Mouse (Mus musculus) intestine, embryonic 16.5 days (tissue): ENCODE results near the gene Rfc2. TPM values are rescaled to one million over a fixed set of nuclear protein-coding genes. Genes with fewer than 3 reads are reported as not detected.
A peak's percentile ranks its signal among the peaks of the same experiment; 100 is the strongest.

ENCODE experiments used
- ATAC-seq: fragments of 200-750 bp; cut with Nextera tagmentation; 2 replicates; pipeline ENCODE4 v1.8.0; 2017; ENCODE audit warnings: moderate TSS enrichment, moderate library complexity
- H3K27ac ChIP-seq: fragments of 300-500 bp; sonication (generic); 2 replicates; pipeline ENCODE4 v1.5.1; 2014; ENCODE audit warnings: mild to moderate bottlenecking, low read length
- H3K27me3 ChIP-seq: fragments of 300-500 bp; sonication (generic); replicated peaks from 2 replicates; pipeline ENCODE4 v1.6.1; 2014; ENCODE audit warnings: low read length, control low read depth, mixed read lengths; ENCODE audit not compliant: control insufficient read depth, insufficient read depth
- H3K36me3 ChIP-seq: fragments of 300-500 bp; sonication (generic); 2 replicates; pipeline ENCODE4 v1.6.1; 2014; ENCODE audit warnings: low read length, control low read depth; ENCODE audit not compliant: control insufficient read depth, insufficient read depth
- H3K4me1 ChIP-seq: fragments of 300-500 bp; sonication (generic); 2 replicates; pipeline ENCODE4 v1.6.1; 2014; ENCODE audit warnings: low read length, control low read depth, mixed read lengths; ENCODE audit not compliant: control insufficient read depth, insufficient read depth
- H3K4me2 ChIP-seq: fragments of 300-500 bp; sonication (generic); 2 replicates; pipeline ENCODE4 v1.6.1; 2014; ENCODE audit warnings: low read depth, low read length, control low read depth
- H3K4me3 ChIP-seq: fragments of 300-500 bp; sonication (generic); 2 replicates; pipeline ENCODE4 v1.5.1; 2014; ENCODE audit warnings: mild to moderate bottlenecking, low read length
- H3K9ac ChIP-seq: fragments of 300-500 bp; sonication (generic); 2 replicates; pipeline ENCODE4 v1.6.1; 2014; ENCODE audit warnings: low read depth, low read length
- H3K9me3 ChIP-seq: fragments of 300-500 bp; sonication (generic); 2 replicates; pipeline ENCODE4 v1.6.1; 2016; ENCODE audit warnings: low read length, control low read depth; ENCODE audit not compliant: control insufficient read depth
- WGBS: fragments of 180-500 bp; shearing (Covaris S2); extraction: QIAGEN DNeasy Blood & Tissue Kit; methylation state at CpG from one replicate; pipeline ENCODE4 v1.1.7; 2014; 5-methylcytosine and 5-hydroxymethylcytosine counted together
- polyA plus RNA-seq: library from polyadenylated mRNA; unstranded; fragments of >200 nt; fragmentation: Nextera tagmentation; extraction: Ambion mirVana; gene quantifications from 2 replicates; pipeline ENCODE4 v1.2.1, GENCODE M21; 2015

The Rfc2 gene
- polyA plus RNA-seq, 1 experiment from 2014 or later: 233 TPM

DNA sequence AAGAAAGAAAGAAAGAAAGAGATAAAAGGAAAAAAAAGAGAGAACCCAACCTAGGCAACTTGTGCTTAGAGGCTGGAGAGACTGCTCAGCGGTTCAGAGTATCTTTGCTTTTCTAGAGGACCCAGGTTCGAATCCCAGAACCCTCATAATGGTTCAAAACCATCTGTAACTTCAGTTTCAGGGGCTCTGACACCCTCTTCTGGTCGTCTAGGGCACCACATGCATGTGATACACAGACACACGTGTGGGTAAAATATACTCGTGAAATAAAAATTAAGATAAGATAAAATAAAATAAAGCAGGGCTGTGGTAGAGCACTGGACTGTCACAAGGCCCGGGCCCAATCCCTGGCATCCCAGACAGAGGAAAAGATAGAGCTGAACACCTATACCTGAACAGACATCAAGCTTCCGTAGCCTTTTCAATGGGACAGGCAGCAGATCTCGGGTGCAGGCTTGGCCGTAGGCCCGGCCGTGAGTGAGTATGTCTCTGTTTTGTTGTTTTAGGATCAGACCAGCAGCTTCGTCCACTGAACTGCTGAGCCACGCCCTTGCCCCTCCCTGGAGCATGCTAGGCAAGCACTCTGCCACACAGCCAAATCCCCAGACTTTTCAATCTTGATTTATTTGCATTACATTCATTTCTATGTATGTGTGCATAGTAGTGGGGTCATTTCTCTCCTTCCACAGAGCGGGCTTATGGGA lies 4.5 kb upstream of the Rfc2 start:
- H3K27ac ChIP-seq: no peak overlapping the region
- no peak for ATAC-seq
- peaks cover 12% of the 10 kb centered on the region for H3K4me1 ChIP-seq
- H3K9ac ChIP-seq: no peak overlapping the region
- no peaks in the 10 kb centered on the region for H3K27me3 ChIP-seq
- H3K4me3 ChIP-seq: no peak overlapping the region
- no peaks in the 10 kb centered on the region for H3K9me3 ChIP-seq
- H3K36me3 ChIP-seq: no peaks in the 10 kb centered on the region
- 73% methylated on average over 14 of the region's 14 CpGs for WGBS
- H3K4me2 ChIP-seq: no peak overlapping the region

GRCm38 (mm10) chr5:134577534-134577933 lies 3.6 kb upstream of the Rfc2 start:
- Histone ChIP-seq H3K4me2 (no peak overlapping the region), H3K27me3 (no peaks in the 10 kb centered on the region), H3K27ac (no peak overlapping the region), H3K4me3 (no peak overlapping the region), H3K36me3 (no peaks in the 10 kb centered on the region), H3K9me3 (no peaks in the 10 kb centered on the region), H3K9ac (no peak overlapping the region), H3K4me1 (peaks cover 7% of the 10 kb centered on the region)
- ATAC-seq: no peak
- 83% methylated on average over 7 of the region's 7 CpGs for WGBS

DNA sequence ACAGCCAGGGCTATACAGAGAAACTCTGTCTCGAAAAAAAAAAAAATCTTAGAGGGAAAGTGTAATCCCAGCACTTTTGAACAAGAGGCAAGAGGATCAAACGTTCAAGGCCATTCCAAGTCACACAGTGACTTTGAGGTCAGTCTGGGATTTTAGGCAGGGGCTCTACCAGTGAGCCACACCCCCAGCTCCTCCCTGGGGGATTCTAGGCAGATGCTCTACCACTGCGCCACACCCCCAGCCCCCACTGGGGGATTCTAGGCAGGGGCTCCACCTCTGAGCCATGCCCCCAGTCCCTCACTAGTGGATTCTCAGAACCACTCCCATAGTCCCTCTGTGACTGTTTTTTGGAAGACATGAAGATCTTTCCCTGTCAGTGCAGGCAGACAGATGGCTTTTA lies 2.0 kb upstream of the Rfc2 start:
- Histone ChIP-seq H3K27me3 (no peaks in the 10 kb centered on the region), H3K27ac (no peak overlapping the region), H3K9ac (no peak overlapping the region), H3K4me3 (no peak overlapping the region), H3K36me3 (no peaks in the 10 kb centered on the region), H3K4me1 (peaks cover 8% of the 10 kb centered on the region), H3K4me2 (no peak overlapping the region), H3K9me3 (no peaks in the 10 kb centered on the region)
- WGBS: 66% methylated on average over 3 of the region's 3 CpGs
- no peak for ATAC-seq

DNA sequence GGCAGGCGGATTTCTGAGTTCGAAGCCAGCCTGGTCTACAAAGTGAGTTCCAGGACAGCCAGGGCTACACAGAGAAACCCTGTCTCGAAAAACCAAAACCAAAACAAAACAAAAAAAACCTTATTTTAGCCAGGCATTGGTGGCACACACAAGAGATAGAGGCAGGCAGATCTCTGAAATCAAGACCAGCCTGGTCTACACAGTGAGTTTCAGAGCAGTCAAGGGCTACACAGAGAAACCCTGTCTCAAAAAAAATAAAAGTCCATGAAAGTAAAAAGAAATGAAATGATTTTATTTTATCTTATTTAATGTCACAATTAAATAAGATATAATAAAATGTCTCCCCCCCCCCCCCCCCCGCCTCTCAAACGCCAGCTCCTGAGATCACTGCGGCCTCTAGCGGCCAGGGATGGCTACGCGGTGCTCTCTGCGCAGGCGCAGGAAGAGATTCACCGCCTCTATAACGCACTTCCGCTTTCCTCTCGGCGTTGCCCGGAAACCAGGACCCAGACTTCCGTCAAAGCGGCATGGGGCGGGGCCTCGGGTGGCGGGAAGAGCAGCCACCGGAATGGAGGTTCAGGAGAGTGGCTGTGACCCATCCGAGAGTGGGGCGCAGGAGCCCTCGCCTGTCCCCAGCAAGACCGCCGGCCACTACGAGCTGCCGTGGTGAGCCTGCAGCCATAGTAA lies 1.2 kb downstream of the Rfc2 start:
- peak overlapping the region; percentile 66 for H3K4me2 ChIP-seq
- peaks cover 2% of the 10 kb centered on the region; the same call in 1 of the 2 replicates for H3K36me3 ChIP-seq
- H3K4me3 ChIP-seq: peak overlapping the region; percentile 89
- H3K27ac ChIP-seq: 0 out of 2 replicates have a peak overlapping the region, but pooled peaks have one; percentile 25
- no peaks in the 10 kb centered on the region for H3K27me3 ChIP-seq
- peaks cover 8% of the 10 kb centered on the region for H3K4me1 ChIP-seq
- H3K9ac ChIP-seq: peak overlapping the region; percentile 88
- H3K9me3 ChIP-seq: no peaks in the 10 kb centered on the region
- WGBS: 8% methylated on average over 28 of the region's 30 CpGs
- ATAC-seq: peak; percentile 98

GRCm38 (mm10) chr5:134583006-134583883 lies 2.1 kb downstream of the Rfc2 start:
- Histone ChIP-seq H3K4me3 (peak overlapping the region; percentile 89), H3K27me3 (no peaks in the 10 kb centered on the region), H3K36me3 (peaks cover 2% of the 10 kb centered on the region; the same call in 1 of the 2 replicates), H3K4me1 (peaks cover 8% of the 10 kb centered on the region), H3K9ac (peak overlapping the region; percentile 88), H3K4me2 (peak overlapping the region; percentile 66), H3K27ac (no peak overlapping the region), H3K9me3 (no peaks in the 10 kb centered on the region)
- WGBS: 27% methylated on average over 15 of the region's 15 CpGs
- peak; percentile 36 for ATAC-seq

GRCm38 (mm10) chr5:134583884-134584213 lies 2.7 kb downstream of the Rfc2 start:
- Histone ChIP-seq H3K4me1 (peaks cover 8% of the 10 kb centered on the region), H3K4me3 (0 out of 2 replicates have a peak overlapping the region, but pooled peaks have one; percentile 89), H3K4me2 (peak overlapping the region; percentile 66; the same call in 1 of the 2 replicates), H3K36me3 (peaks cover 2% of the 10 kb centered on the region; the same call in 1 of the 2 replicates), H3K27me3 (no peaks in the 10 kb centered on the region), H3K9ac (peak overlapping the region; percentile 88; the same call in 1 of the 2 replicates), H3K27ac (no peak overlapping the region), H3K9me3 (no peaks in the 10 kb centered on the region)
- 68% methylated on average over 3 of the region's 3 CpGs for WGBS
- no peak for ATAC-seq

GRCm38 (mm10) chr5:134584798-134585197 lies 3.6 kb downstream of the Rfc2 start:
- Histone ChIP-seq H3K36me3 (peaks cover 2% of the 10 kb centered on the region; the same call in 1 of the 2 replicates), H3K9ac (no peak overlapping the region), H3K27me3 (no peaks in the 10 kb centered on the region), H3K4me2 (no peak overlapping the region), H3K9me3 (no peaks in the 10 kb centered on the region), H3K4me3 (no peak overlapping the region), H3K27ac (no peak overlapping the region), H3K4me1 (peaks cover 8% of the 10 kb centered on the region)
- 87% methylated on average over 5 of the region's 5 CpGs for WGBS
- no peak for ATAC-seq

DNA sequence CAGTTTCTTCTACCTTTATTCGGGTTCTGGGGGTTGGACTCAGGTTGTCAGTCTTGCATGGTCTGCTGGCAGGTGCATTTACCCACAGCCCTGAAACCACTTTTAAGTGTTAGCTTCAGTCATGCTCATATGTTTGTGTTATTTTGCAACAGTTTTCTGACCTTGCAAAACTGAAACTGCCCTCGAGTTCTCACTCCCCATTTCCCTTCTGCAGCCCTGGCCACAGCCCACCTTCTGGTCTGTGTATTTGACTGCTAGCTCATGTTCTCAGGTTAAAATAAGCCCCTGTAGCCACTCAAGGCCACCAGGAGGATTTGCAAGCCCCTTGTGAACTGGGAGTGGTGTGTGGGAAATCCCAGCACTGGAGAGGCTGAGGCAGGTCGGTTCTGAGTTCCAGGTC lies 8.7 kb downstream of the Rfc2 start:
- Histone ChIP-seq H3K4me3 (no peak overlapping the region), H3K4me1 (no peaks in the 10 kb centered on the region), H3K9ac (no peak overlapping the region), H3K27ac (no peak overlapping the region), H3K27me3 (no peaks in the 10 kb centered on the region), H3K36me3 (peaks cover 21% of the 10 kb centered on the region), H3K4me2 (no peak overlapping the region), H3K9me3 (no peaks in the 10 kb centered on the region)
- no peak for ATAC-seq
- 87% methylated on average over 3 of the region's 3 CpGs for WGBS

DNA sequence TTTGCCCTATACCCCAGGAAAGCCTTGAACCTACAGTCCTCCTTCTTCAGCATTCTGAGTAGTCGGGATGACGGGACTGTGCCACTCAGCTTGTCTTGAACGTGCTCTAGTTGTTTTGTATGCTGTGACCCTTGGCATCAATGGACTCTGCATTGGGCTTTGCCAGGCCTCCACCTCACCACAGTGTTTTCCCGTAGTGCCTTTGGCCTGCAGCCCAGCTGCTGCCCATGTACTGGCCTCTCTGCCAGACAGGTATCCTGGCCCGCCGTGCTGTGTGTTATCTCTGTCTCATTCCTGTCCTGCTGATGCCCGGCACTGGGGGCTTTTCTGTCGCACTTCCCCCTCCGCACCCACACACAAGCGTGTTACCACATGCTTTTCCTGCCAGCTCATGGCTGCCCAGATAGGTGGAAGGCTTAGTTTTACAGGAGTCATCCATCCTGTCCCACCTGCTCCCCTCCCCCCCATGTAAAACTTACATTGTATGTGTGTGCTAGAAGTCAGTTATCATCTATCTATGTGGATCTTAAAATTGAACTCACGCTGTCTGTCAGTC lies 10.9 kb downstream of the Rfc2 start:
- 86% methylated on average over 11 of the region's 11 CpGs for WGBS
- Histone ChIP-seq H3K27ac (no peak overlapping the region), H3K36me3 (peaks cover 29% of the 10 kb centered on the region), H3K9ac (no peak overlapping the region), H3K4me3 (no peak overlapping the region), H3K4me2 (no peak overlapping the region), H3K9me3 (no peaks in the 10 kb centered on the region), H3K4me1 (no peaks in the 10 kb centered on the region), H3K27me3 (no peaks in the 10 kb centered on the region)
- ATAC-seq: no peak
